Mouse (Mus musculus): ENCODE data around the gene Olfr1245. TPM values are rescaled to one million over a fixed set of nuclear protein-coding genes. Genes with fewer than 3 reads are reported as not detected.

Gene Olfr1245
- total RNA-seq (2023): not detected

GRCm38 (mm10) chr2:89578347-89578746, at the start of gene Olfr1245:
Olfr1245 (minus strand) TSS chr2:89578447.

GRCm38 (mm10) chr2:89618145-89618544, 39.9 kb upstream of the Olfr1245 start, which contains the start of gene Olfr1248:
Olfr1248 (minus strand) TSS chr2:89618245.

GRCm38 (mm10) chr2:89614030-89614429, 35.8 kb upstream of the Olfr1245 start, which contains the start of gene Olfr1247:
Olfr1247 (minus strand) TSS chr2:89614130.

GRCm38 (mm10) chr2:89593057-89593456, 14.8 kb upstream of the Olfr1245 start, which contains the start of gene Olfr1246:
Olfr1246 (minus strand) TSS chr2:89593157.

GRCm38 (mm10) chr2:89531387-89531786, 46.9 kb downstream of the Olfr1245 start, which contains the start of gene Olfr1243:
Olfr1243 (minus strand) TSS chr2:89531487.

Other genes starting within 250 kb of the Olfr1245 start
- not detected for gene Olfr1232, start 248.8 kb downstream of the Olfr1245 start, total RNA-seq (2023)
- gene Olfr1233, start 236.0 kb downstream of the Olfr1245 start, total RNA-seq (2023): not detected
- not detected for gene Olfr1234, start 213.6 kb downstream of the Olfr1245 start, total RNA-seq (2023)
- gene Olfr1238, start 168.8 kb downstream of the Olfr1245 start, total RNA-seq (2023): not detected
- not detected for gene Olfr1239, start 158.0 kb downstream of the Olfr1245 start, total RNA-seq (2023)
- gene Olfr1240, start 135.4 kb downstream of the Olfr1245 start, total RNA-seq (2023): not detected
- gene Olfr1241, start 91.3 kb downstream of the Olfr1245 start, total RNA-seq (2023): not detected
- gene Olfr1242, start 80.1 kb downstream of the Olfr1245 start, total RNA-seq (2023): not detected
- not detected for gene Olfr1243, start 47.0 kb downstream of the Olfr1245 start, total RNA-seq (2023)
- not detected for gene Olfr1246, start 14.7 kb upstream of the Olfr1245 start, total RNA-seq (2023)
- gene Olfr1247, start 35.7 kb upstream of the Olfr1245 start, total RNA-seq (2023): under 1 TPM in 1 of 2 experiments, not detected in 1; 0.12 TPM
- gene Olfr1248, start 39.8 kb upstream of the Olfr1245 start, total RNA-seq (2023): not detected
- gene Olfr1249, start 56.5 kb upstream of the Olfr1245 start, total RNA-seq (2023): not detected
- gene Olfr1250, start 83.0 kb upstream of the Olfr1245 start, total RNA-seq (2023): not detected
- not detected for gene Olfr1251, start 93.5 kb upstream of the Olfr1245 start, total RNA-seq (2023)
- gene Olfr1252, start 146.6 kb upstream of the Olfr1245 start, total RNA-seq (2023): not detected
- gene Olfr1253, start 178.6 kb upstream of the Olfr1245 start, total RNA-seq (2023): not detected
- gene Olfr1254, start 215.2 kb upstream of the Olfr1245 start, total RNA-seq (2023): not detected
- gene Olfr1255, start 233.6 kb upstream of the Olfr1245 start, total RNA-seq (2023): not detected